Mouse (Mus musculus): ENCODE results near the gene Olfr464.

DNA sequence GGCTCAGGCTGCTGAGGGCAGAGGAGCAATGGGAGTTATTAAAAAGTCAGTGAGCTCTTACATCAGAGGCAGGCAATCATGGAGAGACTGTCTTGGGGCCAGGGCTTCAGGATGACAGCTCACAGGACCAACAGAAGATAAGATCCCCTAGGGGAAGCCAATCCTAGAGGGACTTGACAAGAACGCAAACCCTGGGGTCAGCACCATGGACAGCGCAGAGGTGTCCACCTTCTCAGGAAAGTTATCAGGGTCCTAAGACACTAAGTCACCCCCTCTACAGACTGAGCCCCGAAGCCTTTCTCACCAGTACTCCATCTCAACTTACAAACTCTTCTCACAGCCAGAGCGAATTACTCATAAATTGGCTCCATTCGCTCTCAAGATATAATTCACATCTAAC, at the start of gene Olfr464:
- TF ChIP-seq CTCF (IDR thresholded peaks at IDR 0.05; ENCODE audit: low read depth) (no peak), EP300 (IDR thresholded peaks at IDR 0.05; ENCODE audit: low read depth) (no peak)

Measured in liver, postnatal 0 days (tissue).